ENCODE assay signal across 8 mouse cellular contexts in genomic region chr2:164442315-164443050, GRCm38 (mm10). TPM values are rescaled to one million over a fixed set of nuclear protein-coding genes. Genes with fewer than 3 reads are reported as not detected.
A peak's percentile ranks its signal among the peaks of the same experiment; 100 is the strongest.
DNase-seq lines count a peak whose midpoint lies in the region; ATAC-seq and TF ChIP-seq lines count a peak whose summit lies in the region.

No protein-coding gene starts in this region.

- H3K27me3 ChIP-seq in embryonic facial prominence, embryonic 15.5 days = no peaks in the 10 kb centered on the region
- peaks cover 37% of the 10 kb centered on the region for H3K27me3 ChIP-seq in heart, postnatal 0 days (ENCODE audit: control insufficient read depth, insufficient read depth, low read length)
- peaks cover 2% of the 10 kb centered on the region; the same call in 1 of the 2 replicates for H3K27me3 ChIP-seq in limb, embryonic 11.5 days (ENCODE audit: control insufficient read depth, insufficient read depth, low read length)
- H3K27me3 ChIP-seq in midbrain, embryonic 13.5 days = peaks cover 31% of the 10 kb centered on the region

- no peaks in the 10 kb centered on the region for H3K9me3 ChIP-seq in embryonic facial prominence, embryonic 15.5 days (replicated peaks)
- H3K9me3 ChIP-seq in heart, postnatal 0 days (replicated peaks; ENCODE audit: control insufficient read depth, low read length) = no peaks in the 10 kb centered on the region
- no peaks in the 10 kb centered on the region for H3K9me3 ChIP-seq in limb, embryonic 11.5 days (ENCODE audit: control insufficient read depth, low read length)
- no peaks in the 10 kb centered on the region for H3K9me3 ChIP-seq in midbrain, embryonic 13.5 days

- peaks cover 45% of the 10 kb centered on the region for H3K4me1 ChIP-seq in embryonic facial prominence, embryonic 15.5 days
- H3K4me1 ChIP-seq in heart, postnatal 0 days (ENCODE audit: control insufficient read depth, insufficient read depth) = peaks cover 18% of the 10 kb centered on the region; the same call in 1 of the 2 replicates
- H3K4me1 ChIP-seq in limb, embryonic 11.5 days (ENCODE audit: control insufficient read depth, insufficient read depth, low read length) = peaks cover 11% of the 10 kb centered on the region
- H3K4me1 ChIP-seq in midbrain, embryonic 13.5 days (replicated peaks) = peaks cover 25% of the 10 kb centered on the region

- TF ChIP-seq EP300 in heart, postnatal 0 days (IDR thresholded peaks at IDR 0.05; ENCODE audit: low read depth) = no peak

- peak overlapping the region; percentile 79 for H3K9ac ChIP-seq in embryonic facial prominence, embryonic 15.5 days
- H3K9ac ChIP-seq in heart, postnatal 0 days (replicated peaks; ENCODE audit: low read depth, low read length) = peak overlapping the region; percentile 67
- H3K9ac ChIP-seq in limb, embryonic 11.5 days (ENCODE audit: low read length) = peak overlapping the region; percentile 78
- peak overlapping the region; percentile 63 for H3K9ac ChIP-seq in midbrain, embryonic 13.5 days (replicated peaks)

- 2% methylated on average over 29 of the region's 29 CpGs for WGBS in embryonic facial prominence, embryonic 15.5 days
- WGBS in heart, postnatal 0 days = 6% methylated on average over 29 of the region's 29 CpGs
- WGBS in limb, embryonic 11.5 days = 3% methylated on average over 29 of the region's 29 CpGs
- WGBS in midbrain, embryonic 13.5 days = 2% methylated on average over 29 of the region's 29 CpGs

- no peak for TF ChIP-seq CTCF in heart, postnatal 0 days (IDR thresholded peaks at IDR 0.05; ENCODE audit: low read depth)

- H3K4me3 ChIP-seq in embryonic facial prominence, embryonic 15.5 days (replicated peaks) = peak overlapping the region; percentile 63
- H3K4me3 ChIP-seq in heart, postnatal 0 days (ENCODE audit: low read depth, low read length) = peak overlapping the region; percentile 68
- H3K4me3 ChIP-seq in limb, embryonic 11.5 days (ENCODE audit: low read depth, low read length) = peak overlapping the region; percentile 61
- H3K4me3 ChIP-seq in midbrain, embryonic 13.5 days (replicated peaks) = peak overlapping the region; percentile 48

- peak; percentile 5 for DNase-seq in right cerebral cortex, postnatal 4 days
- DNase-seq in right cerebral cortex, postnatal 10 days (ENCODE audit: low spot score in 2 of 2) = no peak
- no peak for DNase-seq in heart, postnatal 0 days (ENCODE audit: low spot score)
- peak; percentile 56 for DNase-seq in limb, embryonic 11.5 days (ENCODE audit: low spot score)
- no peak for DNase-seq in cerebellum, adult 9-11 months

- no peaks in the 10 kb centered on the region for H3K36me3 ChIP-seq in embryonic facial prominence, embryonic 15.5 days
- no peaks in the 10 kb centered on the region for H3K36me3 ChIP-seq in heart, postnatal 0 days (replicated peaks; ENCODE audit: control insufficient read depth, insufficient read depth, low read length)
- H3K36me3 ChIP-seq in limb, embryonic 11.5 days (ENCODE audit: control insufficient read depth, insufficient read depth, low read length) = no peaks in the 10 kb centered on the region
- no peaks in the 10 kb centered on the region for H3K36me3 ChIP-seq in midbrain, embryonic 13.5 days

- ATAC-seq in embryonic facial prominence, embryonic 15.5 days (ENCODE audit: insufficient number of reproducible peaks, low FRiP score, low TSS enrichment, low read depth) = peak; percentile 63
- ATAC-seq in heart, postnatal 0 days (ENCODE audit: insufficient read depth, low read depth) = peak; percentile 58
- no peak; the same call in 1 of the 2 replicates for ATAC-seq in limb, embryonic 11.5 days (ENCODE audit: insufficient number of reproducible peaks, low FRiP score, low TSS enrichment, low read depth)
- peak; percentile 61 for ATAC-seq in midbrain, embryonic 13.5 days
- no peak for ATAC-seq in granulocyte monocyte progenitor cell, adult 5-6 weeks (replicated peaks; ENCODE audit: poor library complexity, severe bottlenecking)

- H3K27ac ChIP-seq in embryonic facial prominence, embryonic 15.5 days (replicated peaks) = peak overlapping the region; percentile 84
- peak overlapping the region; percentile 78 for H3K27ac ChIP-seq in heart, postnatal 0 days (ENCODE audit: low read depth)
- H3K27ac ChIP-seq in limb, embryonic 11.5 days (replicated peaks; ENCODE audit: low read depth, low read length) = no peak overlapping the region
- H3K27ac ChIP-seq in midbrain, embryonic 13.5 days = no peak overlapping the region

- H3K4me2 ChIP-seq in embryonic facial prominence, embryonic 15.5 days (replicated peaks) = peak overlapping the region; percentile 69
- H3K4me2 ChIP-seq in heart, postnatal 0 days (ENCODE audit: low read depth, low read length) = peak overlapping the region; percentile 87
- peak overlapping the region; percentile 92 for H3K4me2 ChIP-seq in limb, embryonic 11.5 days (ENCODE audit: low read depth, severe bottlenecking)
- peak overlapping the region; percentile 81 for H3K4me2 ChIP-seq in midbrain, embryonic 13.5 days (replicated peaks)

RNA-seq across cellular contexts. Expression of gene Sdc4, which starts 1.2 kb away (rescaled TPM):
- polyA plus RNA-seq in embryonic facial prominence, embryonic 15.5 days (2015; fragmentation: Nextera tagmentation; extraction: Ambion mirVana) = 113 and 114 TPM in 2 replicates
- 42.2 and 46.5 TPM in 2 replicates for total RNA-seq in heart, postnatal 0 days (2014; rRNA removed; ENCODE audit: low replicate concordance)
- polyA plus RNA-seq in heart, postnatal 0 days (2015; fragmentation: Nextera tagmentation; extraction: Ambion mirVana) = 30.4 and 30.7 TPM in 2 replicates
- polyA plus RNA-seq in limb, embryonic 11.5 days (2014; fragmentation: Nextera tagmentation; extraction: Ambion mirVana) = 22.6 and 23.6 TPM in 2 replicates
- polyA plus RNA-seq in midbrain, embryonic 13.5 days (2015; fragmentation: Nextera tagmentation; extraction: Ambion mirVana) = 6.5 and 7.3 TPM in 2 replicates
- total RNA-seq in granulocyte monocyte progenitor cell, adult 5-6 weeks (2014; fragmentation: Nextera tagmentation) = not detected in 2 replicates
- total RNA-seq in granulocyte monocyte progenitor cell, adult 5-6 weeks (2017) = not detected in 2 replicates

RNA-seq across cellular contexts. Expression of gene Sys1, which starts 14.3 kb away (rescaled TPM):
- polyA plus RNA-seq in embryonic facial prominence, embryonic 15.5 days (2015; fragmentation: Nextera tagmentation; extraction: Ambion mirVana) = 66.3 and 67.8 TPM in 2 replicates
- total RNA-seq in heart, postnatal 0 days (2014; rRNA removed; ENCODE audit: low replicate concordance) = 71.8 and 87.9 TPM in 2 replicates
- polyA plus RNA-seq in heart, postnatal 0 days (2015; fragmentation: Nextera tagmentation; extraction: Ambion mirVana) = 37.6 and 39.1 TPM in 2 replicates
- polyA plus RNA-seq in limb, embryonic 11.5 days (2014; fragmentation: Nextera tagmentation; extraction: Ambion mirVana) = 52.6 and 53.6 TPM in 2 replicates
- polyA plus RNA-seq in midbrain, embryonic 13.5 days (2015; fragmentation: Nextera tagmentation; extraction: Ambion mirVana) = 77.6 and 81.1 TPM in 2 replicates
- 30.4 and 35.3 TPM in 2 replicates for total RNA-seq in granulocyte monocyte progenitor cell, adult 5-6 weeks (2014; fragmentation: Nextera tagmentation)
- 11.5 and 18.1 TPM in 2 replicates for total RNA-seq in granulocyte monocyte progenitor cell, adult 5-6 weeks (2017)

RNA-seq across cellular contexts. Expression of gene Gm20458, which starts 18.3 kb away (rescaled TPM):
- 12.2 and 12.5 TPM in 2 replicates for polyA plus RNA-seq in embryonic facial prominence, embryonic 15.5 days (2015; fragmentation: Nextera tagmentation; extraction: Ambion mirVana)
- total RNA-seq in heart, postnatal 0 days (2014; rRNA removed; ENCODE audit: low replicate concordance) = 6.7 and 34.3 TPM in 2 replicates
- 15.4 and 15.5 TPM in 2 replicates for polyA plus RNA-seq in heart, postnatal 0 days (2015; fragmentation: Nextera tagmentation; extraction: Ambion mirVana)
- polyA plus RNA-seq in limb, embryonic 11.5 days (2014; fragmentation: Nextera tagmentation; extraction: Ambion mirVana) = 2.8 and 3.6 TPM in 2 replicates
- polyA plus RNA-seq in midbrain, embryonic 13.5 days (2015; fragmentation: Nextera tagmentation; extraction: Ambion mirVana) = 4.5 and 5.2 TPM in 2 replicates
- not detected in 2 replicates for total RNA-seq in granulocyte monocyte progenitor cell, adult 5-6 weeks (2014; fragmentation: Nextera tagmentation)
- not detected in 2 replicates for total RNA-seq in granulocyte monocyte progenitor cell, adult 5-6 weeks (2017)

RNA-seq across cellular contexts. Expression of gene Trp53tg5, which starts 31.0 kb away (rescaled TPM):
- polyA plus RNA-seq in embryonic facial prominence, embryonic 15.5 days (2015; fragmentation: Nextera tagmentation; extraction: Ambion mirVana) = not detected in 2 replicates
- total RNA-seq in heart, postnatal 0 days (2014; rRNA removed; ENCODE audit: low replicate concordance) = not detected in 2 replicates
- not detected in 2 replicates for polyA plus RNA-seq in heart, postnatal 0 days (2015; fragmentation: Nextera tagmentation; extraction: Ambion mirVana)
- polyA plus RNA-seq in limb, embryonic 11.5 days (2014; fragmentation: Nextera tagmentation; extraction: Ambion mirVana) = not detected in 2 replicates
- not detected in 2 replicates for polyA plus RNA-seq in midbrain, embryonic 13.5 days (2015; fragmentation: Nextera tagmentation; extraction: Ambion mirVana)
- total RNA-seq in granulocyte monocyte progenitor cell, adult 5-6 weeks (2014; fragmentation: Nextera tagmentation) = not detected in 2 replicates
- not detected in 2 replicates for total RNA-seq in granulocyte monocyte progenitor cell, adult 5-6 weeks (2017)

RNA-seq across cellular contexts. Expression of gene Matn4, which starts 37.5 kb away (rescaled TPM):
- polyA plus RNA-seq in embryonic facial prominence, embryonic 15.5 days (2015; fragmentation: Nextera tagmentation; extraction: Ambion mirVana) = 33.4 and 58.2 TPM in 2 replicates
- 1.7 and 3.3 TPM in 2 replicates for total RNA-seq in heart, postnatal 0 days (2014; rRNA removed; ENCODE audit: low replicate concordance)
- polyA plus RNA-seq in heart, postnatal 0 days (2015; fragmentation: Nextera tagmentation; extraction: Ambion mirVana) = 1.1 and 1.5 TPM in 2 replicates
- 2.7 and 3.6 TPM in 2 replicates for polyA plus RNA-seq in limb, embryonic 11.5 days (2014; fragmentation: Nextera tagmentation; extraction: Ambion mirVana)
- 0.26 and 0.39 TPM in 2 replicates for polyA plus RNA-seq in midbrain, embryonic 13.5 days (2015; fragmentation: Nextera tagmentation; extraction: Ambion mirVana)
- total RNA-seq in granulocyte monocyte progenitor cell, adult 5-6 weeks (2014; fragmentation: Nextera tagmentation) = not detected in 2 replicates
- total RNA-seq in granulocyte monocyte progenitor cell, adult 5-6 weeks (2017) = not detected in 2 replicates

Comparison
In these comparisons a context has a peak if more than half of its experiments do, and no peak if none do; other contexts are left out.
1. DNase-seq: peak in right cerebral cortex, postnatal 4 days (single experiment) and limb, embryonic 11.5 days (single experiment); none in right cerebral cortex, postnatal 10 days (0 of 2), heart, postnatal 0 days (single experiment) and cerebellum, adult 9-11 months (single experiment).
2. ATAC-seq: peak in embryonic facial prominence, embryonic 15.5 days (single experiment), heart, postnatal 0 days (single experiment) and midbrain, embryonic 13.5 days (single experiment); none in limb, embryonic 11.5 days (single experiment) and granulocyte monocyte progenitor cell, adult 5-6 weeks (single experiment).
3. H3K27ac ChIP-seq: peak in embryonic facial prominence, embryonic 15.5 days (single experiment) and heart, postnatal 0 days (single experiment); none in limb, embryonic 11.5 days (single experiment) and midbrain, embryonic 13.5 days (single experiment).
4. Peak in every context shown above with its lines, with median percentiles within 50 percentile points of each other: H3K4me2 ChIP-seq, H3K4me3 ChIP-seq and H3K9ac ChIP-seq.